Mouse (Mus musculus) brain, embryonic 18.5 days (tissue): ENCODE measurements around the gene Nxph4.

Source experiments
- DNase-seq: peaks from one replicate; pipeline ENCODE4 v3.0.0-alpha.2; 2012; ENCODE audit warnings: low read depth, low spot score

The Nxph4 gene

DNA sequence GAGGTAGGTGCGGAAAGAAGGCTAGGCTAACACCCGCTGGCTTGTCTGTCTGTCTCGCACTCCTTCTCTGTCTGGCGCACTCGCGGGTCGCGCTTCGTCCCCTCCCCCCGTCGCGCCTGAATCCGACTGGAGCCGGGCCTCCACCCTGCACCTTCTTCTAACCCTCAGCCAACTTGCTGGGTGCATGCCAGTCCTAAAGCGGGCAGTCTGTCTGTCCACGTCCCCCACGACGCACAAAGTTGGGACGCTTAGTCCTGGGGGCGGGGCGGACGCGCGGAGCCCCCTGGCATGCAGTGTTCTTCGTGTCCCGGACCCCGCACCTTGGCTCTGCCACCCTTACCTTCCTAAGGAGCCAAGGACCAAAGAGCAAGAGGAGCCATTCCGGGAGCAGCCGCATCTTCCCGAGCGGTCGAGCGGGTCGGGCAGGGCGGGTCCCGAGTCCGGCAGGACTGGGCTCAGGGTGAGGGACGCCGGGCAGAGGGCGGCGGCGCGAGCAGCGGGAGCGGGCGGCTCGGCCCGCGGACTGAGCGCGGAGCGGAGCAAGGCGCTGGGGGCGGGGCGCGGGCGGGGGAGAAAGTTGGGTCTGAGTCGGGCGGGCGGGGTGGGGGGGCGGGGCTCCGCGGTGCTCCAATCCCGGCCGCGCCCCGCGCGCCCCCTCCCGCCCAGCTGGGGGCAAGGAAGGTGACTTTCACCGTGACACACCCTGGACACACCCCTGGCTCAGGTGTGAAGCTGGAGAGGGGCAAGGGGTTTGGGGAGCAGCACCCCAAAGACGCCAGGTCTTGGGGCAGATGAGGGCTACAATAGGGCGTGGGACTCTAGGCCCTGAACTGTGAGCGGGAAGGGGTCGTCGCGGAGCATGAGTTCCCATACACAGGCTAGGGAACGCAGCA is at the start of gene Nxph4:
Gene Nxph4 (minus strand): TSS at position 524 of the 893 bp plus-strand sequence.
- DNase-seq: no peak

GRCm38 (mm10) chr10:127583649-127584048 is 49.3 kb upstream of the Nxph4 start:
- no peak for DNase-seq

DNA sequence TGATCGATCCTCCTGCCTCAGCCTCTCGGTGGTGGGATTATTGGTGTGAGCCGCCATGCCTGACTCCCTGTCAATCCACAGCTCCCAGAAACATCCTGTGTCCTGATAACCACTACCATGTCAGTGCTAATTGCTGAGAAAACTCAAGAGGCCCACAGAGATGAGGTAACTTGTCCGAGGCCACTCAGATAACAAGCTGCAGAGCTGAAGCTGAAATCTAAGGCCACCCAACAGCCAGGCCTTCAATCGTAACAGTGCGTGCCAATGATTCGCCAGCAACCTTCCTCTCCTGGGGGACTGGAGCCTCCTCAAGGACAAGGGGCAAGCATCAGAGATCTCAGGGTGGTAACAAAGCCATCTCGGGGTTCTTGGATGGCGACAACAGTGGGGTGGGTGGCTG is 46.9 kb upstream of the Nxph4 start:
- DNase-seq: no peak

- DNase-seq: no peak
These were observed 43.6 kb upstream of the Nxph4 start for GRCm38 (mm10) chr10:127577982-127578381.

GRCm38 (mm10) chr10:127577156-127577555 is 42.8 kb upstream of the Nxph4 start:
- no peak for DNase-seq

DNA sequence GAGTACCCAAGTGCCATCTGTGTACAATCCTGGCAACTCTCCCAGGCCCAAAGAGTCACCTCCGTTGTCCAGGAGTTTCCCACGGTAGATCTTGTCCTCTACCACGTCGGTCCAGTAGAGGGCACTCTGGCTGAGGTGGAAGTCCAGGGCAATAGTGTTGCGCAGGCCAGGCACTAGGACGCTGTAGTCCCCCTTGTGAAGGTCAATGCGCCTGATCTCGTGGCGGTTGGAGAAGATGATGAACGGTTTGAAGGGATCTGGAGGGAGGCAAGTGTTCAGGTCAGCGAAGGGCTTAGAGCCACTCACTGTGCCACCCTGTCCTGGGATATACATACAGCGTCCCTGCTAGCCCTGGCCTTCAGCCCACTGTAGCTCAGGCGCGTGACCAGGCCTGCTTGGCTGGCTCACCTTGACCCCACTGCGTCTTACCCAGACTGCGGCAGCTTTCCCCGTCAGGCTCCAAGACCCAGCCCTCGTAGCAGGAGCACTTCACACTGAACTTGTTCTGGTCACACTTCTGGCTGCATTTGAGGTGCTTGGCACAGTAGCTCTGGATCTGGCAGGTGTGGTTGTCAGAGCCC is 42.1 kb upstream of the Nxph4 start:
- DNase-seq: no peak

DNA sequence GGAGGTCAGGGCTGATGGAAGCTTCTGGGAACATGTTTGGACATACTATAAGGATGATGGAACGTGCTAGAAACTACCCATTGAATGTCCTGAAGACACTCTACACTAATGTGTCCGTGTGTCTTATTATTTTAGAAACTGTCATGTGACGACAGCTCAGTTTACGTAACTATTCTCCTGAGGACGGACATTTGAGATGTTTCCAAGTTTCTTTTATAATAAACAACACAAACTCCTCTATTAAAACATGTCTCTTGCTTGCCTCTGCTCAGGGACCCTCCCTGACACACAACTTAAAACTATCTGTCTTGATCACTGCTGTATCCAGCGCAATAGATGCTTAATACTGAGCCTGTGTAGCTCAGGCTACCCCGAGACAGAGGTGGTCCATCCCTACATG is 41.4 kb upstream of the Nxph4 start:
- no peak for DNase-seq

DNA sequence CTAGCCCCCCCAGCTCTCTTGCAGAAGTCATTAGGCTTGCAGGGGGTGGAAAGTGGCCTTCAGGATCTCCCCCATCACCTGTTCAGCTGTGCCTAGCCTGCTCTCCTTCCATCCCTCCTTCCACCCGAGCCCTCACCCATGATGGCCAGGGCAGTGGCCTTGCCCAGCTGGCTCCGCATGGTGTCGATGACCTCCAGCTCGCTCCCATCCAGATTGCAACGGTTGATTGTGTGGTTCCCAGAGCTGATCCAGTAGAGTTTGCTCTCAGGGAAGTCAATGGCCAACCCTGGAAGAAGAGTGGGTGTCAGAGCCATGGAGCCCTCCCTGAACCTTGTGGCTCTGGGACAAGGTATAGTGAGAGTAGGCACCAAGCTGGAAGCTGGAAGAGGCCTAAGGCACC is 37.9 kb upstream of the Nxph4 start:
- no peak for DNase-seq

DNA sequence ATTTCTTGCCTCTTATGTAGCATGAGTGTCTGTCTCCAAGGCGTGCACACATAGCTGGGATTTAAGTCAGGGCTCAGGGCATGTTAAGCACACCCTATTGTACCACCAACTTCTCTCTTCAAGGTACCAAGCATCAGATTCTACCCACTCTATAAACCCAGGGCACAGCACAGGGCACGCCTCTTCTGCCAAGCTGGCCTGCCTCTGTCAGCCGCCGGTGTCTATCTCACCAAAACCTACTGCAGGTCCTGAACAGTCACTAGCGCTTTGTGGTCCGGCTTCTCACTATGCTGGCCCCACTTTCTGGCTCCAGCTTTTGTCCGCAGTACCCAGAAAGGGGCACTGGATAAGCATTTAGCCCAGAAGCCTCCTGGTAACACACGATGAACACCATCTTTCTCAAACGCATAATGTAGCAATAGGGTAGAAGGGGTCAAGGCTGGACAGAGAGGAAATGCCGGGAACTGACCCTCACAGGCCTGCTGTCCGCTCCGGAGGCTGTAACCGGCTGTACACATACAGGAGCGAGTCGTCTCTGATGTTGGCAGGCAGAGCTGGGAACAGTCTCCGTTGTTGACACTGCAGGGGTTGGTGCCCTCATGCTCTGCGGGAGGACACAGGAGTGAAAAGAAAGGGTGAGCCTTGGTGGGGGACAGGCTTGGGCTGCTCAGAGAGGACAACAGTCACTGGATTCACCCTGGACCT is 36.7 kb upstream of the Nxph4 start:
- DNase-seq: no peak

GRCm38 (mm10) chr10:127570384-127570783 is 36.0 kb upstream of the Nxph4 start:
- DNase-seq: no peak

- peak; percentile 43 for DNase-seq
These were observed 35.1 kb upstream of the Nxph4 start for GRCm38 (mm10) chr10:127569450-127569849.

DNA sequence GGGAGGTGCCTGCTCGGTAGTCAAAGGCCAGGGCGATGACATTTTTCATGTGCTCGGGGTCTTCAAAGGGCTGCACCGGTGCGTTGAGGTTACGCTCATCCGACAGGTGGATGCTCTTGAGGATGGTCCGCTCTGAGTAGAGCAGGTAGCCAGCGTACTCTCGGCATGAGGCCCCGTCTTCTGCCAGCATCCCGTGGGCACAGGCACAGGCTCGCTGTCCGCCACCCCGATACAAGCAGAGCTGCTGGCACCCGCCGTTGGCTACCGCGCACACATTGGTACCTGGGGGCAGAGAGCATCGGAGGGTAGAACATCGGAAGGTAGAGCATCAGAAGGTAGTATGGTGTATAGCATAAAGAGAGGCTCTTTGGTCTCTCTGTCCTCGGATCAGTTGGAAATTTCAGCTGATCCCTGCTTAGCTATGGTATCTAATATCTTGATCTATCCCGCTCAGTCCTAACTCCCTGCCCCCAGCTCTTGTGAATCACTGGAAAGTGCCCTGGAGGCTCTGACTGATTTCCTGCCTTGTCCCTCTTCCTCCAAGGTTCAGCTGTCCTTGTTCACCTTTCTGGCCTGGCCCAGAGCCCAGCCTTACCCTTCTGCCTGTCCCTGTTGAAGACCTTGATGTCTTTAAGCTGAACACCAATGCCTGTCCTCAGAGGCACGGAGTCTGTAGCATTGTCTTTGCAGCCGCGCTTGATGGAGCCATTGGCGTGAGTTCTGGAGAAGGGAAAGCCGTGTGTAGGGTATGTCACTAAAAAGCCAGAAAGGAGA is 32.4 kb upstream of the Nxph4 start:
- no peak for DNase-seq

GRCm38 (mm10) chr10:127564301-127564700 is 29.9 kb upstream of the Nxph4 start:
- no peak for DNase-seq

DNA sequence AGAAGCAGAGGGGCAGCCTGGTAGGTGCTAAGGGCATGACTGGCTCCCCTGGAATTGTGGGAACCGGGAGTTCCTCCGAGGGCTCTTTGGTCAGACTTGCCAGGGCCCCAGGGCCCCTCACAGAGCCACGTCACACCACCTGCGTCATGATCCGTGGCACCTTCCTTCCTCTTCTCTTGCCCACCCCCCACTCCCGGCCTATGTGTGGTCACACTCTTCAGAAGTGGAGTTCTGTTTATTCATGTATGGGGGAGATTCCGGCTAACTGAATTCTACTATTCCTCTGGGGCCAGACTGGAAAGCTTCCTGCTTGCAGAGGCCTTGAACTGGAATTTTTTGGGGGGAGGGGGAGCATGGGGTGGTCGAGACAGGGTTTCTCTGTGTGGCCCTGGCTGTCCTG is 29.5 kb upstream of the Nxph4 start:
- DNase-seq: no peak

- no peak for DNase-seq
These were observed 26.8 kb upstream of the Nxph4 start for GRCm38 (mm10) chr10:127561145-127561544.

GRCm38 (mm10) chr10:127557397-127557796 is 23.0 kb upstream of the Nxph4 start:
- no peak for DNase-seq

DNA sequence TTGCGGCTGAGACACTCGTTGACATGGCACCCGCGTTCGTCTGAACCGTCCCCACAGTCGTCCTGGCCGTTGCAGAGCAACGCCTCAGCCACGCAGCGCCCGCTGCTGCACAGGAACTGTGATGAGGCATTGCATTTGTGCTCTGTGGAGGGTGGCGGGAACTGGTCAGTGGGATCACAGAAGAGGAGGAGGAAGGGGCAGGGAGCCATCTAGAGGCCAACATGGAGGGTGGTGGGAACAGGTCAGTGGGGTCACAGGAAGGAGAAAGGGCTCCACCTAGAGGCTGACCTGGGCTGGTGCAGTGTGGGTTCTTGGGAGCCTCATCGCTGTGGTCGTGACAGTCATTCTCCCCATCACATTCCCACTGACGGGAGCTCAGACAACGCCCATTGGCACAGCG is 21.3 kb upstream of the Nxph4 start:
- DNase-seq: no peak

DNA sequence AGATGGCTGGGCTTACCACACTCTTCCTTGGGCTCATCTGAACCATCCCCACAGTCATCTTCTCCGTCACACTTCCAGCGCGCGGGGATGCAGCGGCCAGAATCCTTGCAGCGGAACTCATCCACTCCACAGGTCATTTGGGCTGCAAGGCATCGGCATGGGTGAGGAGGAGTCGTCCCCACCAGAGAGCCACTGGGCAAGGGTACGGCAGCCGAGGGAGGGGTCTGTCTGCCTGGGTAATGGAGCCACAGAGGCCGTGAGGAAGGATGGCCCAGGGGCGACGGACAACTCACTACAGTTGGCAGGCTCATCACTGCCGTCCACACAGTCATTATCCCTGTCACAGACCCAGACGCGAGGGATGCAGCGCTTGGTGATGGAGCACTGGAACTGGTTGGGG is 15.5 kb upstream of the Nxph4 start:
- no peak for DNase-seq

GRCm38 (mm10) chr10:127548236-127548635 is 13.9 kb upstream of the Nxph4 start:
- no peak for DNase-seq

DNA sequence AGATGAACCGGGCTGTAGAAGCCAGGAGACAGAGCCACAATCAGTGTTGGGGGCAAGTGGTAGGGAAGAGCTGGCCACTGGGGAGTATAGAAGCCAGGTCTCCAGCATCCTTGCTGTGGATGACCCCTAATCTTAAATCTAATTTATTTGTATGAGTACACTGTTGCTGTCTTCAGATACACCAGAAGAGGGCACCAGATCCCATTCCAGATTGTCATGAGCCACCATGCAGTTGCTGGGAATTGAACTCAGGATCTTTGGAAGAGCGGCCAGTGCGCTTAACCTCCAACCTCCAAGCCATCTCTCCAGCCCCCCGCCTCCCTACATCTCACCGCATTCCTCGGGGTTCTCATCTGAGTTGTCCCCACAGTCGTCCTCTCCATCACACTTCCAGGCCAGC is 12.1 kb upstream of the Nxph4 start:
- no peak for DNase-seq

DNA sequence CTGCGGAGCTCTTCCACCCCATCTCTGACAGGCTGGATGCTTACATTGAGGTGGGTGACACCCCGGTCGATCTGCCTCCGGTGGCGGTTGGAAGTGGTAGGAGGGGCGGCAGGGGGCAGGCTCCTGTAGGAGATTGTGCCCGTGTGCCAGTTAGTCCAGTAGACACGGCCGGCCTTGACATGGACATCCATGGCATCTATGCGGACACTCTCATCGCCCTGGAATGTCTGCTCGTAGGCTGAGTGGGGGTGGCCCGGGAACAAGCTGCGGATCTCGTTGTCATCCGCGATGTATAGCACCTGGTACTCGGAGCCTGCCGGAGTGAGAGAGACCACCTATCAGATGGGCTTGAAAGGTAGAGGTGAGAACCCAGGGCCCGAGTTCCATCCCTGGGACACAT is 10.0 kb upstream of the Nxph4 start:
- no peak for DNase-seq

GRCm38 (mm10) chr10:127543916-127544315 is 9.6 kb upstream of the Nxph4 start:
- no peak for DNase-seq
